Mouse (Mus musculus): ENCODE data around the gene Sprr1a. TPM values are rescaled to one million over a fixed set of nuclear protein-coding genes. Genes with fewer than 3 reads are reported as not detected.
A peak's percentile ranks its signal among the peaks of the same experiment; 100 is the strongest.
"Not testable (repeated sequence)": the region's sequence is repeated elsewhere in the genome, so short reads cannot be mapped to it uniquely, and the experiment has no call there.

Gene Sprr1a
- polyA plus RNA-seq (2016; fragmentation: Nextera tagmentation; extraction: Ambion mirVana): not detected in 2 replicates

DNA sequence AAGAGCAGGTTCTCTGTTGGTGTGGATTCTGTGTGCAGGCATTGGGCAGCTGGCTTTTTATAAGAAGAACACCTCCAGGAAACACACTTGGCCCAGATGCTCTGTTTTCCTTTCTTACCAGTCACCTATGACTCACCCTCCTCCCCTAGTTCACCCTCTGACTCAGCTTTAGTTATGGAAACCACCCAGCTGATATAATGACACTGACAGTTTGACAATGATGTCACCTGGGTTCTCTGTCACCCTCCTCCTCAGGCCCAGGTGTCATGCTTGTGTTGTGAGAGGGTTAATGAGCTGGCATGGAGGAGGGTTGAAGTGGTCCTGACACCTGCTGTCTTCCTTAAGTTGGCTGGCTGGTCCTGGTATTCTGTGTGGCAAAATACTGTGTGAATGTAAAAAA is at the start of gene Sprr1a:
Sprr1a (minus strand) TSS at position 33 of the 400 bp plus-strand sequence.
- Histone ChIP-seq H3K27me3 (no peaks in the 10 kb centered on the region), H3K36me3 (no peaks in the 10 kb centered on the region), H3K27ac (no peak within 1 kb of the TSS), H3K9ac (replicated peaks) (no peak within 1 kb of the TSS), H3K4me2 (no peak within 1 kb of the TSS), H3K4me3 (replicated peaks) (no peak within 1 kb of the TSS), H3K9me3 (no peaks in the 10 kb centered on the region), H3K4me1 (replicated peaks) (no peaks in the 10 kb centered on the region)
- ATAC-seq (ENCODE audit: insufficient number of reproducible peaks, insufficient read depth, low FRiP score, low TSS enrichment, low read depth): no peak

DNA sequence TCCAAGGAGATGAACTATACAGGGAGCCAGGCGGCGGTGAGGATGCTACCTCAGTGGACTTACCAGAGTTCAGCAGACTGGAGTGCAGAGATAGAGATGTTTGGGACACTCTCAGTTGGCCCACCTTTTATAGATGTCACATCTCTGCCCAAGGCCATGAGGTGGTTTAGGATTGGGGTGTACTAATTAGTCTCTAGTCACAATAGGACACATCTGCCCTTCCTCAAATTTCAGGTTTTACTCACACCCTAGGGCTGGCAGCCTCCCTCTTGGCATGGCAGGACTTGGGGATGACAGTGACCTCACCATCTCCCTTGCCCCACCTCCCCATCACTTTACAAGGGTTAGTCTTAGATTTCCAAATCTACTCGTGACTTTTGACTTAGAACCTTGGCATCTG is 48.7 kb upstream of the Sprr1a start, which contains the start of gene 2310046K23Rik:
2310046K23Rik (minus strand) TSS at position 101 of the 400 bp plus-strand sequence.
- Histone ChIP-seq H3K9me3 (no peaks in the 10 kb centered on the region), H3K4me1 (replicated peaks) (no peaks in the 10 kb centered on the region), H3K4me2 (no peak within 1 kb of the TSS), H3K27ac (no peak within 1 kb of the TSS), H3K36me3 (no peaks in the 10 kb centered on the region), H3K9ac (replicated peaks) (no peak within 1 kb of the TSS), H3K4me3 (replicated peaks) (no peak within 1 kb of the TSS), H3K27me3 (no peaks in the 10 kb centered on the region)
- WGBS: 91% methylated on average over 3 of the region's 3 CpGs
- ATAC-seq (ENCODE audit: insufficient number of reproducible peaks, insufficient read depth, low FRiP score, low TSS enrichment, low read depth): no peak

DNA sequence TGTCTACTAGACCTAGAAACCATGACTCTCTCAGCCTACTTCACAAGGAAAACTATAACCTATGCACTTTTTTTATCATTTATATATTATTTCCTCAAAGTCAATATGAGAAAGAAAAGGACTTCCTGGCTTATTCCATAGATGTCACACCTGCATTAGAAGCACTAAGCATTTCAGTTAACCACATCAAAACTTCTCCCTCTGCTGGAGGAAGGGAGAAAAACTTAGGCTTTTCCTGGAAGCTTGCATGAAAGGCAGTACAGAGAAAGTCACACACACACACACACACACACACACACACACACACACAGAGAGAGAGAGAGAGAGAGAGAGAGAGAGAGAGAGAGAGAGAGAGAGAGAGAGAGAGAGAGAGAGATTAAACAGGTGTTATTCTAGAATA is 26.6 kb upstream of the Sprr1a start:
- Histone ChIP-seq H3K4me2 (no peak overlapping the region), H3K36me3 (no peaks in the 10 kb centered on the region), H3K4me1 (replicated peaks) (no peaks in the 10 kb centered on the region), H3K27me3 (no peaks in the 10 kb centered on the region), H3K27ac (no peak overlapping the region), H3K4me3 (replicated peaks) (no peak overlapping the region), H3K9me3 (0 out of 2 replicates have a peak, but pooled peaks cover 3% of the 10 kb centered on the region), H3K9ac (replicated peaks) (no peak overlapping the region)
- ATAC-seq (ENCODE audit: insufficient number of reproducible peaks, insufficient read depth, low FRiP score, low TSS enrichment, low read depth): no peak

DNA sequence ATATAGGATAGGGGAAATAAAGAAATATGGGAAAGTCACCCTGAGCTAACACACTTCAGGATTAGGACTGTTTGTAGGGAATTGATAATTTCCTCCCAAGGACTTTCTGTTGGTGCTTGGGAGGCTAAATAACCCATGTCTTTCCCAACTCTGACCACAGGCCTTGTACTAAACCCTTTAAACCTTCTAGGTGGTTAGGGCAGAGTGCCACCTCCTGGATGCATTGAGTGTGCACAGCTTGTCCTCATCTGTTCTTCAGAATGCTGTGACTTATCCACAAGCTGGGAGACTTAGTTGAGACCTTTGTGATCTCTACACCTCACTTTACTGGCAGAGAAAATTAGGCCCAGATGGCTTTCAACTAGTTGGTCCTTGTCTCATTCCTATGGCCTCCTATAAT is 25.1 kb upstream of the Sprr1a start:
- H3K36me3 ChIP-seq: no peaks in the 10 kb centered on the region
- 0 out of 2 replicates have a peak, but pooled peaks cover 3% of the 10 kb centered on the region for H3K9me3 ChIP-seq
- H3K4me1 ChIP-seq (replicated peaks): no peaks in the 10 kb centered on the region
- no peaks in the 10 kb centered on the region for H3K27me3 ChIP-seq
- ATAC-seq (ENCODE audit: insufficient number of reproducible peaks, insufficient read depth, low FRiP score, low TSS enrichment, low read depth): 0 out of 2 replicates have a peak, but pooled peaks have one; percentile 47
- H3K27ac ChIP-seq: no peak overlapping the region
- no peak overlapping the region for H3K4me2 ChIP-seq
- no peak overlapping the region for H3K9ac ChIP-seq (replicated peaks)
- H3K4me3 ChIP-seq (replicated peaks): no peak overlapping the region

DNA sequence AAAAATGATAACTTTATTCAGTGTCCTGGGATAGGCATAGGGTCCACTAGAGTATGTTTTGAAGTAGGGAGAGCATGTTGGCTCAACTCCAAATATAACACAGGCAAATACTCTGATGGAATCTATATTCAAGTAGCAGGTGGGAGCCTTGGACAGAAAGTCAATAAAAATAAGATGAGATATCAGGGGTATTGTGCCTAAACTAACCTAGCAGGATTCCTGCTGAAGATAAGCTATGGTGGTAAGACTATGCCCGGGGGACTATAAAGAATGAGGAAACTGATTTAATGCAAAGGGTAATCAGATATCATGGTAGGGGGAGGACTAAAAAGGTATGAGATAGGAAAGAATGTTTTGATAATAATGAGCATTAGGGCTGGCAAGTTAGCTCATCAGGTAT is 22.5 kb upstream of the Sprr1a start:
- Histone ChIP-seq H3K27me3 (no peaks in the 10 kb centered on the region), H3K9ac (replicated peaks) (no peak overlapping the region), H3K36me3 (no peaks in the 10 kb centered on the region), H3K4me2 (no peak overlapping the region), H3K27ac (no peak overlapping the region), H3K4me3 (replicated peaks) (no peak overlapping the region), H3K9me3 (0 out of 2 replicates have a peak, but pooled peaks cover 3% of the 10 kb centered on the region), H3K4me1 (replicated peaks) (no peaks in the 10 kb centered on the region)
- ATAC-seq (ENCODE audit: insufficient number of reproducible peaks, insufficient read depth, low FRiP score, low TSS enrichment, low read depth): no peak
- WGBS: 88% methylated on average over 1 of the region's 1 CpGs

DNA sequence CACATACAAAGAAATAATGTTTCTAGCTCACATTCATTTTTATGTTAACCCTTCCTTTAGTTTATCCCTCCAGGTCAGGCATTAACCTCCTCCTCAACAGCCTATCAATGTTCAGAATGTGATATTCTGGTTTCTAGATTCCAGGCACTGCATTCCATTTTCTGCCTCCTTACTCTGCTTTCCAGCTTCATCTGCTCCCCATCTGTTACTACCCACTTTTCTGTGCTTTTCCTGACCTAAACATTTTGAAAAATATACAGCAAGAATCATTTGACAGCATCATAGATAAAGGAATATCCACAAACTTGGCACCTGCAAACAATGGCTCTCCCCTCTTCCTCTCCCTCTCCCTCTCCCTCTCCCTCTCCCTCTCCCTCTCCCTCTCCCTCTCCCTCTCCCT is 17.8 kb upstream of the Sprr1a start:
- Histone ChIP-seq H3K9me3 (0 out of 2 replicates have a peak, but pooled peaks cover 3% of the 10 kb centered on the region), H3K27ac (no peak overlapping the region), H3K4me1 (replicated peaks) (no peaks in the 10 kb centered on the region), H3K27me3 (no peaks in the 10 kb centered on the region), H3K36me3 (no peaks in the 10 kb centered on the region), H3K9ac (replicated peaks) (no peak overlapping the region), H3K4me3 (replicated peaks) (no peak overlapping the region), H3K4me2 (no peak overlapping the region)
- no peak for ATAC-seq (ENCODE audit: insufficient number of reproducible peaks, insufficient read depth, low FRiP score, low TSS enrichment, low read depth)

DNA sequence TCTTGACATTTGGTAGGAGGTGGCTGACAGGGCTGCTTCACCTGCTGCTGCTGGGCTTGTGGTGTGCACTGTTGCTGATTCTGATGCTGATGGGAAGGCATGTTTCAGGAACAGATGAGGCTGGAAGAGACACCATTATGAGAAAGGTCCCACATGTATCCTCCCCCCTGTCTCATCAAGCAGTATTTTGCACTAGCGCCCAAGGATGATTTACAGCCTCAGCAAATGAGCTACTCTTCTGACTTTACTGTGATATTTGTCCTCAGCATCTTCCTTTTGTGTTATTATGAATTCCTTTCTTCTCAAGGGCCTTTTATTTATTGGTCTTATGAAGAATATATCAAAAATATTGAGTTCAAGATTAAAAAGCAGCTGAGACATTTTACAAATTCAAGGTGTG is 14.7 kb upstream of the Sprr1a start, which contains the start of gene Sprr4:
Sprr4 (minus strand) TSS at position 101 of the 400 bp plus-strand sequence.
- Histone ChIP-seq H3K4me1 (replicated peaks) (no peaks in the 10 kb centered on the region), H3K27me3 (no peaks in the 10 kb centered on the region), H3K4me2 (no peak within 1 kb of the TSS), H3K27ac (no peak within 1 kb of the TSS), H3K36me3 (no peaks in the 10 kb centered on the region), H3K9me3 (no peaks in the 10 kb centered on the region), H3K4me3 (replicated peaks) (no peak within 1 kb of the TSS), H3K9ac (replicated peaks) (no peak within 1 kb of the TSS)
- WGBS: 94% methylated on average over 1 of the region's 1 CpGs
- ATAC-seq (ENCODE audit: insufficient number of reproducible peaks, insufficient read depth, low FRiP score, low TSS enrichment, low read depth): no peak

DNA sequence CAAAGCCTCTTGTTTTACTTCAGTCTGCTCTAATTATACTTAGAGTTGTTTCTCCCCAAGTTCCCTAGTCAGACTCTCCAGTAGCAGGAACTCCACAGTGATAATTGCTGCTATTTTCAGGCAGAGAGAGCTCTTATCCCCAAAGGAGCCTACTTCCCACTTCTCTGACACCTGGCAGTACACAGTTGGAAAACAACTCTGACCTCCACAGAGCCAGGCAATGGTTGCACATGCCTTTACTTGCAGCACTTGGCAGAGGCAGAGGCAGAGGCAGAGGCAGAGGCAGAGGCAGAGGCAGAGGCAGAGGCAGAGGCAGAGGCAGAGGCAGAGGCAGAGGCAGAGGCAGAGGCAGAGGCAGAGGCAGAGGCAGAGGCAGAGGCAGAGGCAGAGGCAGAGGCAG is 4.6 kb upstream of the Sprr1a start:
- H3K4me2 ChIP-seq; H3K4me1 ChIP-seq (replicated peaks); H3K9ac ChIP-seq (replicated peaks); ATAC-seq (ENCODE audit: insufficient number of reproducible peaks, insufficient read depth, low FRiP score, low TSS enrichment, low read depth); H3K27ac ChIP-seq; H3K9me3 ChIP-seq; H3K27me3 ChIP-seq; H3K4me3 ChIP-seq (replicated peaks); H3K36me3 ChIP-seq: not testable (repeated sequence)

DNA sequence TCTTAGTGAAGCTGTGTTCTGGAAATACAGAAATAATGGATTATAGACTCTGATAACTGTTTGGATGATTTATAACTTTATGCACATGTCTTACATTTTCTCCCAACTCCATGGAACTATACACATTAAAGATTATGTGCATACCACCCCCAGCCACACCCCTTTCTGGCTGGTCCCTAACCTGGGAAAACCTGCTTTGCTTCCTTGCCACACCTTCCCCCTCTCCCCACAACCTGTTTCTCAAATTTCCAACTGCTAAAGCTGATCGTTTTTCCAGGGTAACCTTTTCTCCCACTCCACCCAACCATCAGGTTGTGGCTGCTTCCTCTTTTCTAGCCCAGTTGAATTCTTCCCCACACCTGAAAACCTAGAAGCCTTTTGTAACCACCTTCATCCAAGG is 612 bp upstream of the Sprr1a start:
- Histone ChIP-seq H3K36me3 (no peaks in the 10 kb centered on the region), H3K9ac (replicated peaks) (no peak overlapping the region), H3K4me2 (no peak overlapping the region), H3K9me3 (no peaks in the 10 kb centered on the region), H3K4me3 (replicated peaks) (no peak overlapping the region), H3K27me3 (no peaks in the 10 kb centered on the region), H3K27ac (no peak overlapping the region), H3K4me1 (replicated peaks) (no peaks in the 10 kb centered on the region)
- ATAC-seq (ENCODE audit: insufficient number of reproducible peaks, insufficient read depth, low FRiP score, low TSS enrichment, low read depth): no peak
- WGBS: 39% methylated on average over 1 of the region's 1 CpGs

DNA sequence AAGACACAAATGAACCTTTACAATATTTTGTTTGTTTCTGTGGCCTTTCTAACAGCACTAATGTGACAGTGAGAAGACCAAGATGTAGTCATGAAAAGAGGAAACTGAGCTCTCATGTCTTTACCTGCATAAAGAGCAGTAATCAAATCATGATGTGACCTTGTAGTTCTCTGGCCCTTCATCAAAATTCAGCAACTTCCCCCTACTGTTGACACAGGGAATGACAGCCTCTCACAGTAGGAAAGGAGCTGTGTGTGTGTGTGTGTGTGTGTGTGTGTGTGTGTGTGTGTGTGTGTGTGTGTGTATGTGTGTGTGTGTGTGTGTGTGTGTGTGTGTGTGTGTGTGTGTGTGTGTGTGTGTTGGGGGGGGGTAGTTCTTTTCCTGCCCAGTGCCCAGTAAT is 4.4 kb downstream of the Sprr1a start:
- not testable (repeated sequence) for H3K27ac ChIP-seq; H3K9me3 ChIP-seq; H3K27me3 ChIP-seq; H3K36me3 ChIP-seq; H3K4me2 ChIP-seq; H3K9ac ChIP-seq (replicated peaks); H3K4me3 ChIP-seq (replicated peaks); ATAC-seq (ENCODE audit: insufficient number of reproducible peaks, insufficient read depth, low FRiP score, low TSS enrichment, low read depth); H3K4me1 ChIP-seq (replicated peaks)

DNA sequence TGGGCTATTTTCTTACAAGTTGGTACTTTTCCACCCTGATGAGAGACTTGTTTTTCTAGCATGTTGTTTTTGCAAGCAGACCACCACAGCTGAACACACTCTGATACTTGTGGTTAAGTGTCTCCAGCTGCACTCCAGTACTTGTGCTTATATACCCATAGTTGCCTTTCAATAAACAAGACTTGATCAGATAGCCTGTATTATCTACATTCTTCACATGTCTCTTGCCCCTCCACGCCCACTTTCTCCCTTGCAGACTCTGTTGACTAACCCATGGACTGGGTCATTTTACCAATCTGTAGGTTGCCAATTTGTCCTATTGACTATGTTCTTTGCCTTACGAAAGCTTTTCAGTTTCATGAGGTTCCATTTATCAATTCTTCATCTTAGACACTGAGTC is 15.6 kb downstream of the Sprr1a start:
- Histone ChIP-seq H3K4me3 (replicated peaks) (no peak overlapping the region), H3K36me3 (no peaks in the 10 kb centered on the region), H3K4me1 (replicated peaks) (no peaks in the 10 kb centered on the region), H3K9me3 (no peaks in the 10 kb centered on the region), H3K4me2 (no peak overlapping the region), H3K27me3 (no peaks in the 10 kb centered on the region), H3K9ac (replicated peaks) (no peak overlapping the region), H3K27ac (no peak overlapping the region)
- ATAC-seq (ENCODE audit: insufficient number of reproducible peaks, insufficient read depth, low FRiP score, low TSS enrichment, low read depth): no peak
- WGBS: 86% methylated on average over 2 of the region's 2 CpGs

DNA sequence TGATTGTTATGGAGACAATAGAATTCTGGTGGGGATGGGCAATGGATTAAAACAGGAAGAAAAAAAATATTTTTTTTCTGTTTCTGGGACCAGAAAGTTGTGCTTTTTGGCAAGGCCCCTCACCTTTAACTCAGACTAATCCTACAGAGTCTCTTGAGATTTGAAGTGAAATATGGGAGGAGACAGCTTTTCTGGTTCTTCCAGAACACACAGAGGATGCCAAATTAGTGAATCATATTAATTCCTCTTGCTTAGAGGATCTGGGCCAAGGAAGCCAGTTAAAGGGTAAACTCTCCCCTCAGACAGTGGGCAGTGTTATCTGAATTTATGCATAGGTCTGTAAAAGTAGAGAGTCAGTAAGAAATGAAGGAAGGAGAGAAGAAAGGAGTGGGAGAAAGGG is 18.3 kb downstream of the Sprr1a start:
- H3K4me3 ChIP-seq (replicated peaks): no peak overlapping the region
- H3K36me3 ChIP-seq: no peaks in the 10 kb centered on the region
- H3K9ac ChIP-seq (replicated peaks): no peak overlapping the region
- ATAC-seq (ENCODE audit: insufficient number of reproducible peaks, insufficient read depth, low FRiP score, low TSS enrichment, low read depth): no peak
- no peak overlapping the region for H3K4me2 ChIP-seq
- no peaks in the 10 kb centered on the region for H3K4me1 ChIP-seq (replicated peaks)
- H3K27ac ChIP-seq: no peak overlapping the region
- H3K9me3 ChIP-seq: no peaks in the 10 kb centered on the region
- no peaks in the 10 kb centered on the region for H3K27me3 ChIP-seq
